Mouse (Mus musculus) ES-E14 (cell line): ENCODE results near the gene Mpp2. TPM values are rescaled to one million over a fixed set of nuclear protein-coding genes. Genes with fewer than 3 reads are reported as not detected.
A peak's percentile ranks its signal among the peaks of the same experiment; 100 is the strongest.

Experiments used
- DNase-seq: peaks from one replicate; pipeline ENCODE4 v3.0.0-alpha.2; 2013; ENCODE audit warnings: low read depth, low spot score
- H3K27ac ChIP-seq: 2 replicates; pipeline ENCODE4 v1.5.1; 2012; ENCODE audit warnings: low read depth, mild to moderate bottlenecking, low read length, moderate library complexity, mixed read lengths; ENCODE audit not compliant: poor library complexity, insufficient read depth, severe bottlenecking
- H3K36me3 ChIP-seq: 2 replicates; pipeline ENCODE4 v1.6.1; 2012; ENCODE audit warnings: mild to moderate bottlenecking, low read length, moderate library complexity, mixed read lengths; ENCODE audit not compliant: control insufficient read depth, poor library complexity, insufficient read depth, severe bottlenecking
- H3K4me1 ChIP-seq, 2 experiments: fragments of 150-350 bp in 1 of 2; sonication (generic) in 1 of 2; 2 replicates each; pipeline ENCODE4 v1.6.1; 2012; ENCODE audit warnings: low read length in 2 of 2, mild to moderate bottlenecking in 1 of 2, mixed read lengths in 1 of 2; ENCODE audit not compliant: control insufficient read depth in 2 of 2, insufficient read depth in 2 of 2, poor library complexity in 1 of 2
- H3K4me3 ChIP-seq, 2 experiments: fragments of 150-350 bp in 1 of 2; sonication (generic) in 1 of 2; 2 replicates each; pipeline ENCODE4 v1.5.1; 2012; ENCODE audit warnings: low read length in 2 of 2, low read depth in 1 of 2, mild to moderate bottlenecking in 1 of 2, mixed read lengths in 1 of 2; ENCODE audit not compliant: insufficient read depth in 1 of 2, poor library complexity in 1 of 2, severe bottlenecking in 1 of 2
- H3K9ac ChIP-seq: 2 replicates; pipeline ENCODE4 v1.6.1; 2012; ENCODE audit warnings: low read depth, mild to moderate bottlenecking, low read length, mixed read lengths; ENCODE audit not compliant: poor library complexity, insufficient read depth, severe bottlenecking
- H3K9me3 ChIP-seq: fragments of 150-350 bp; sonication (generic); 2 replicates; pipeline ENCODE4 v1.6.1; 2012; ENCODE audit warnings: low read depth, mild to moderate bottlenecking, low read length; ENCODE audit not compliant: control insufficient read depth, insufficient read depth
- CHD2 ChIP-seq: IDR thresholded peaks from 2 replicates; pipeline ENCODE4 v1.6.1; 2014; ENCODE audit warnings: mild to moderate bottlenecking, low read depth, low read length, inconsistent platforms
- HCFC1 ChIP-seq: IDR thresholded peaks from 2 replicates; pipeline ENCODE4 v1.6.1; 2012; ENCODE audit warnings: low read length, inconsistent platforms, borderline replicate concordance; ENCODE audit not compliant: insufficient read depth
- MAFK ChIP-seq: IDR thresholded peaks from 2 replicates; pipeline ENCODE4 v1.6.1; 2014; ENCODE audit warnings: mild to moderate bottlenecking, low read depth, low read length, inconsistent platforms; ENCODE audit not compliant: insufficient read depth
- ZC3H11A ChIP-seq: IDR thresholded peaks from 2 replicates; pipeline ENCODE4 v1.6.1; 2012; ENCODE audit warnings: low read depth, mild to moderate bottlenecking, inconsistent platforms, low read length, borderline replicate concordance
- ZNF384 ChIP-seq: IDR thresholded peaks from 2 replicates; pipeline ENCODE4 v1.6.1; 2012; ENCODE audit warnings: low read depth, low read length, inconsistent platforms
- in situ Hi-C, 2 experiments: fragments of 600-800 bp; cut with MboI; formaldehyde crosslinking; loops; one replicate each; pipeline ENCODE4 v1.15.1; 2025; ENCODE audit warnings: low sequenced_read_pairs in 2 of 2, inconsistent platforms in 1 of 2; ENCODE audit not compliant: unreplicated experiment in 2 of 2
- total RNA-seq: library from RNA; depleted of rRNA; stranded (reverse); fragments of 300-350 nt; gene quantifications from 2 replicates; pipeline ENCODE4 v1.2.3, GENCODE M21; 2012

The Mpp2 gene
- total RNA-seq, 1 experiment, result 0.94 TPM

DNA sequence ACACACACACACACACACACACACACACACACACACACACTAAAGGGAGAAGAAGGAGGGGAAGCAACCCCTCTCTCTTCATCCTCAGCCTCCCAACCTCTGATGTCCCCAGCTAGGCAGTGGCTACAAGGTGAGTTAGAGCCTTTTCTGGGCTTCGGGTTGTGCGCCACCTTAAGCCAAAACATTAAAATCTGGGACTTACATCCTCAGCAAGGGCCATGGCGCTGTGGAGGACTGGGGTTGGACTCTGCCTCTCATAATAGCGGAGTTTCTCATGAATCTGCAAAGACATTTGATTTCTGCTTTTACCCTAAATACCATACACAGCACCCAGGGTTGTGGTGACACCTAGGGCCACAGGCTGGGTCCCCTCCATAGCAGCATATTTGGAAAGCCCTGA, 63.4 kb downstream of the Mpp2 start:
- in situ Hi-C loops, result no loop called here
- no peak for DNase-seq
- no peak overlapping the region for H3K27ac ChIP-seq
- no peak overlapping the region for H3K4me3 ChIP-seq
- H3K9me3 ChIP-seq, result no peaks in the 10 kb centered on the region
- TF ChIP-seq HCFC1 (no peak), MAFK (no peak), ZC3H11A (no peak), ZNF384 (no peak), CHD2 (no peak)
- H3K9ac ChIP-seq, result no peak overlapping the region
- H3K36me3 ChIP-seq, result peaks cover 3% of the 10 kb centered on the region; the same call in 1 of the 2 replicates
- peaks cover 0 to 3% of the 10 kb centered on the region in 2 experiments; a peak in 1 of 4 replicates for H3K4me1 ChIP-seq

DNA sequence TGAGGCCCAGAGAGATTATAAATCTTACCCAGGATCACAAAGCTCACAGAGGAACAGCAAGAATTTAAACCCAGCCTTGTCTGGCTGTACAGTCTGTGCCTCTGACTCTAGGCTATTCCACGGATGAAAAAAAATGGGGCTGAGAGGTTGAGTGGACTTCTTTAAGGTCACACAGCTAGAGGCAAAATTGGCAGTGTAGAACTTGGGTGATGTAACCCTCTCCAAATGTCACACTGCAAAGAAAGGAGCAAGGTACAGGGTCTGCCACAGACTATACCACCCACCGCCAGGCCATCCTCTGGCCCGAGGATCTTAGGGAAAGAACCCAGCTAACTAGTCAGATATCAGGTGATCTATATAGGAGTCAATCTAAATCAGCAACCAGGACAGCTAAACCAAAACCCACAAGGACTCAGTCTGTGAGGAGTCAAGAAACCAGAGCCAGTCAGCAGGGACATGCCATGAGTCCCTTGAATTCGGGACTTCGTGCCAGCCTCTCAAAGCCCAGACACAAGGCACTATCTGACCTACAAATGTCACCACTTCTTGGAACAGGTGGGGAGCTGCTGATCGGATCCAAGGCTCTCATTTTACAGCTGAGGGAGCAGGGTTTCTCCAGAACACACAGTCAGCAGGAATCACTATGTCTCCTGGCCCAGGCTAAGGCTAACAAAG, 64.1 kb downstream of the Mpp2 start:
- Histone ChIP-seq H3K9me3 (no peaks in the 10 kb centered on the region), H3K4me3 (no peak overlapping the region), H3K4me1 (peaks cover 0 to 3% of the 10 kb centered on the region in 2 experiments; a peak in 1 of 4 replicates), H3K36me3 (peaks cover 3% of the 10 kb centered on the region; the same call in 1 of the 2 replicates), H3K9ac (no peak overlapping the region), H3K27ac (no peak overlapping the region)
- no peak for DNase-seq
- TF ChIP-seq CHD2 (no peak), ZNF384 (no peak), MAFK (no peak), ZC3H11A (no peak), HCFC1 (no peak)
- in situ Hi-C loops, result no loop called here

DNA sequence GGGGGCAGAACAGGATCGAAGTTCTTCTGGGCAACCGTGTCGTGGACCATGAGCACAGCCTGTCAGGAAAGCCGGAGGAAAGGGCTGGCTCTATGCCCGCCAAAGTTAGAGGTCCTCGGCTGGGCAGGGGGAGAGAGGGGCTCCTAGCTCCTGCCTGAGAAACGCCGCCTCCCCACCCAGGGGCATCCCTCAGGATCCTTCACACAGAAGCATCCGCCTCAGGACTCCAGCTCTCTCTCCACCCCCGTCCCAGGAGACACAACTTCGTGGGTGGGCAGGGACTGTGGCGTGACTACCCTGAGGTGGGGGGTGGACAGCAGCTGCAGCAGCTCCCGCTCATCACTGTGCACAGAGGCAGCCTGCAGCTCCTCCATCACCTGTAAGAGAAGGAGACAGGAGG, 64.9 kb downstream of the Mpp2 start:
- H3K36me3 ChIP-seq, result peaks cover 3% of the 10 kb centered on the region; the same call in 1 of the 2 replicates
- no peak overlapping the region for H3K27ac ChIP-seq
- 0 out of 4 replicates have a peak overlapping the region, but pooled peaks of 1 of the 2 experiments have one; percentile 17 for H3K4me3 ChIP-seq
- in situ Hi-C loops, result no loop called here
- peaks cover 0 to 3% of the 10 kb centered on the region in 2 experiments; a peak in 1 of 4 replicates for H3K4me1 ChIP-seq
- DNase-seq, result no peak
- H3K9ac ChIP-seq, result no peak overlapping the region
- no peaks in the 10 kb centered on the region for H3K9me3 ChIP-seq
- TF ChIP-seq ZNF384, result no peak

DNA sequence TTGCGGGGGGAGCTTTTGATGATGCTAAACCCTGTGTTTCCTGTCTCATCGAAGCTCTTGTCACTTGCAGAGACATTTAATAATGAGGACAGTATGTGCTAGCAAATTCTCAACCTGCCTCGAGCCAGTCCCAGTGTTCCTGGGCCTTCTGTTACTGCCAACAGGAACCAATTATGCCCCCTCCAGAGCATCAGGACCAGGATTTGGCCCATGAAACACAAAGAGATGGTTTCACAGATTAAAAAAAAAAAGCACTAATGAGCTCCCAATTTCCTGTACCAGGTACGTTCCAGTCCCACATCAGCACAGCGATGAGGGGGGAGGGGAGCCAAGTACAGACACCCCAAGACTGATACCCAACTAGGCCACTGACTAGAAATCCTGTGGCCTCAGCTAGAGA, 67.1 kb downstream of the Mpp2 start:
- no peak for DNase-seq
- Histone ChIP-seq H3K9me3 (no peaks in the 10 kb centered on the region), H3K36me3 (peaks cover 3% of the 10 kb centered on the region; the same call in 1 of the 2 replicates), H3K9ac (no peak overlapping the region), H3K27ac (no peak overlapping the region), H3K4me1 (peaks cover 0 to 3% of the 10 kb centered on the region in 2 experiments; a peak in 1 of 4 replicates), H3K4me3 (no peak overlapping the region)
- in situ Hi-C loops, result no loop called here
- TF ChIP-seq ZNF384 (no peak), CHD2 (no peak), HCFC1 (no peak), MAFK (no peak), ZC3H11A (no peak)

DNA sequence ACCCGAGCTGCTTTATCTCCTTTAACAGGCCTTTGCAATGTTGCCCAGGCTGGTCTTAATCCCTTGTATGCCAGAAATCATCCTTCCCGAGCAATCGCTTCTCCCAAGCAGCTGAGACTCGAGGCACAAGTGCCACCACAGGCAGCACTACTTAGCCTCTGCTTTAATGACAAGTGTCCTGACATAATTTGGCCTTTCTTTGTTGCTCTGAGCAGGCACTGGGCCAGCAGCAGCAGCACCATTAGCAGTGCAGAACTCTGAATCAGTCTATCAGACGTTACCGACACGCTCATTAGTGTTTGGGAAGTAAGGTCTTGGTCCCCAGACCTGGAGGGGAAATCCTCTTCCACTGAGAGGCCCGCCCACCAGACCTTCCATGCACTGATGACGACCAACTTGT, 68.6 kb downstream of the Mpp2 start:
- Histone ChIP-seq H3K4me3 (no peak overlapping the region), H3K36me3 (peaks cover 3% of the 10 kb centered on the region; the same call in 1 of the 2 replicates), H3K4me1 (no peaks in the 10 kb centered on the region), H3K27ac (no peak overlapping the region), H3K9ac (no peak overlapping the region), H3K9me3 (no peaks in the 10 kb centered on the region)
- TF ChIP-seq MAFK, result no peak
- TF ChIP-seq HCFC1, result no peak
- TF ChIP-seq ZC3H11A, result no peak
- in situ Hi-C loops, result no loop called here
- DNase-seq, result no peak
